Mouse (Mus musculus) MEL (cell line): ENCODE results near the gene Hspa1b.
A peak's percentile ranks its signal among the peaks of the same experiment; 100 is the strongest.

Source experiments
- CTCF ChIP-seq, 3 experiments: IDR thresholded peaks in 2 of 3; conservative IDR thresholded peaks in 1 of 3; 2 replicates each; pipeline ENCODE4 v1.5.1; 2011 to 2012; ENCODE audit warnings: low read length in 3 of 3, low read depth in 2 of 3, mild to moderate bottlenecking in 2 of 3, improper control_type of control experiment in 1 of 3, inconsistent platforms in 1 of 3, mixed read lengths in 1 of 3, moderate library complexity in 1 of 3; ENCODE audit not compliant: control insufficient read depth in 1 of 3, insufficient read depth in 1 of 3, poor library complexity in 1 of 3, severe bottlenecking in 1 of 3
- GABPA ChIP-seq: IDR thresholded peaks from 2 replicates; pipeline ENCODE4 v1.6.1; 2012; ENCODE audit warnings: low read depth, mild to moderate bottlenecking, inconsistent platforms, low read length, improper control_type of control experiment, moderate library complexity
- GATA1 ChIP-seq: IDR thresholded peaks from 2 replicates; pipeline ENCODE4 v1.6.1; 2011; ENCODE audit warnings: low read depth, low read length, improper control_type of control experiment
- HCFC1 ChIP-seq: IDR thresholded peaks from 2 replicates; pipeline ENCODE4 v1.6.1; 2012; ENCODE audit warnings: low read depth, mild to moderate bottlenecking, inconsistent platforms, low read length, improper control_type of control experiment, moderate library complexity
- JUND ChIP-seq: IDR thresholded peaks from 2 replicates; pipeline ENCODE4 v1.6.1; 2011; ENCODE audit warnings: low read depth, mild to moderate bottlenecking, improper control_type of control experiment, low read length
- MXI1 ChIP-seq: IDR thresholded peaks from 2 replicates; pipeline ENCODE4 v1.6.1; 2011; ENCODE audit warnings: mild to moderate bottlenecking, low read depth, low read length, improper control_type of control experiment
- NELFE ChIP-seq: IDR thresholded peaks from 2 replicates; pipeline ENCODE4 v1.6.1; 2011; ENCODE audit warnings: low read depth, low read length, improper control_type of control experiment
- POLR2A ChIP-seq, 2 experiments: IDR thresholded peaks; 2 replicates each; pipeline ENCODE4 v1.6.1; 2011 to 2012; ENCODE audit warnings: low read length in 2 of 2, mild to moderate bottlenecking in 2 of 2, control low read depth in 1 of 2, improper control_type of control experiment in 1 of 2, low read depth in 1 of 2, moderate library complexity in 1 of 2; ENCODE audit not compliant: control insufficient read depth in 1 of 2, insufficient read depth in 1 of 2, poor library complexity in 1 of 2
- POLR2AphosphoS2 ChIP-seq: IDR thresholded peaks from 2 replicates; pipeline ENCODE4 v1.6.1; 2011; ENCODE audit warnings: low read length, improper control_type of control experiment
- POLR2AphosphoS5 ChIP-seq: IDR thresholded peaks from 2 replicates; pipeline ENCODE4 v1.6.1; 2012; ENCODE audit warnings: low read depth, borderline replicate concordance, mild to moderate bottlenecking, inconsistent platforms, low read length, moderate library complexity, mixed read lengths
- RAD21 ChIP-seq: IDR thresholded peaks from 2 replicates; pipeline ENCODE4 v1.6.1; 2011; ENCODE audit warnings: mild to moderate bottlenecking, low read depth, low read length, improper control_type of control experiment
- SMC3 ChIP-seq: IDR thresholded peaks from 2 replicates; pipeline ENCODE4 v1.6.1; 2011; ENCODE audit warnings: low read depth, low read length, improper control_type of control experiment
- TAL1 ChIP-seq: IDR thresholded peaks from 2 replicates; pipeline ENCODE4 v1.6.1; 2012; ENCODE audit warnings: mild to moderate bottlenecking, inconsistent platforms, low read length, moderate library complexity, mixed read lengths
- TCF12 ChIP-seq: IDR thresholded peaks from 2 replicates; pipeline ENCODE4 v1.6.1; 2014; ENCODE audit warnings: low read depth, mild to moderate bottlenecking, inconsistent platforms, low read length, improper control_type of control experiment, moderate library complexity

GRCm38 (mm10) chr17:34949553-34949969 lies 9.5 kb downstream of the Hspa1b start:
- TF ChIP-seq POLR2A (IDR thresholded peaks at IDR 0.05; ENCODE audit: control insufficient read depth in 1 of 2, insufficient read depth in 1 of 2, low read depth in 1 of 2, low read length in 2 of 2, poor library complexity in 1 of 2) = peak in 1 of 2 experiments; percentile 77; a peak in 3 of 4 replicates
- no peak for TF ChIP-seq CTCF (IDR thresholded peaks at IDR 0.05 in 2 of 3, conservative IDR thresholded peaks at IDR 0.05 in 1 of 3; ENCODE audit: control insufficient read depth in 1 of 3, insufficient read depth in 1 of 3, low read depth in 2 of 3, low read length in 3 of 3, poor library complexity in 1 of 3, severe bottlenecking in 1 of 3)
- no peak for TF ChIP-seq TAL1
- peak; percentile 93 for TF ChIP-seq POLR2AphosphoS2
- no peak for TF ChIP-seq GABPA
- TF ChIP-seq MXI1 = no peak
- TF ChIP-seq JUND = no peak
- no peak for TF ChIP-seq TCF12
- TF ChIP-seq GATA1 = no peak
- TF ChIP-seq HCFC1 = no peak
- no peak for TF ChIP-seq RAD21
- 0 out of 2 replicates have a peak, but pooled peaks have one; percentile 9 for TF ChIP-seq SMC3
- no peak; the same call in 1 of the 2 replicates for TF ChIP-seq NELFE
- TF ChIP-seq POLR2AphosphoS5 = no peak
